Mouse (Mus musculus): ENCODE results near the gene Zmym6.

DNA sequence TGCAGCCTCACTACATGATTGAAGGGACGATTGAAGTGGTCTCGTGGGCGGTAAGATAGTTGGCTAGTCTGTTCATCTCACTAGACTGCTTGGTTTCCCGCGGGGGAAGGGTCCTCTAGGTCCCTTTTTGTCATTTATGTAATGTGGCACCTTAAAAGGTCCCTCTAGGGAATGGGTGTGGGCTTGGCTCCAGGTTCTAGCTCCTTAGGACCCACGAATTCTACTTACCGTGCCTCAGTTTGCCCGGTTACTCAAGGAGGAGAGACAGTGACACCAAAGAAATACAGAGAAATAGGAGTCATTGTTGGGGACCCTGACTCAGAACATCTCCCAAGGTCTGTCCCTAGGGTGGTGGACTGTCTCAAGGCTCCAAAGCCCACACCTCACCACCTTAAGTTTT, 90.5 kb downstream of the Zmym6 start:
- TF ChIP-seq CTCF (IDR thresholded peaks at IDR 0.05; ENCODE audit: control insufficient read depth, insufficient read depth, insufficient replicate concordance, low read depth, low read length) (no peak), POLR2A (IDR thresholded peaks at IDR 0.05; ENCODE audit: control insufficient read depth, low read depth, low read length) (no peak)

Data from testis, adult 2 months (tissue).